Mouse (Mus musculus) hindbrain, embryonic 11.5 days (tissue): Measurements from ENCODE around the gene Klhl15. TPM values are rescaled to one million over a fixed set of nuclear protein-coding genes. Genes with fewer than 3 reads are reported as not detected.
"Not testable (repeated sequence)": the region's sequence is repeated elsewhere in the genome, so short reads cannot be mapped to it uniquely, and the experiment has no call there.

Experiments used
- ATAC-seq: fragments of 200-750 bp; cut with Nextera tagmentation; 2 replicates; pipeline ENCODE4 v1.8.0; 2017; ENCODE audit warnings: mild to moderate bottlenecking, moderate TSS enrichment, moderate library complexity; ENCODE audit not compliant: low FRiP score
- DNase-seq: peaks from one replicate; pipeline ENCODE4 v3.0.0-alpha.2; 2015; ENCODE audit warnings: low spot score
- H3K27ac ChIP-seq: fragments of 300-500 bp; sonication (generic); 2 replicates; pipeline ENCODE4 v1.5.1; 2014; ENCODE audit warnings: mild to moderate bottlenecking, low read depth, low read length
- H3K27me3 ChIP-seq: fragments of 300-500 bp; sonication (generic); 2 replicates; pipeline ENCODE4 v1.6.1; 2014; ENCODE audit warnings: mild to moderate bottlenecking, low read length, moderate library complexity, mixed read lengths; ENCODE audit not compliant: control insufficient read depth, insufficient read depth
- H3K36me3 ChIP-seq: fragments of 300-500 bp; sonication (generic); 2 replicates; pipeline ENCODE4 v1.6.1; 2014; ENCODE audit warnings: mild to moderate bottlenecking, low read length, moderate library complexity, mixed read lengths; ENCODE audit not compliant: control insufficient read depth, insufficient read depth
- H3K4me1 ChIP-seq: fragments of 300-500 bp; sonication (generic); replicated peaks from 2 replicates; pipeline ENCODE4 v1.6.1; 2014; ENCODE audit warnings: low read length, mixed read lengths; ENCODE audit not compliant: control insufficient read depth, insufficient read depth
- H3K4me2 ChIP-seq: fragments of 300-500 bp; sonication (generic); replicated peaks from 2 replicates; pipeline ENCODE4 v1.6.1; 2014; ENCODE audit warnings: mild to moderate bottlenecking, low read depth, low read length
- H3K4me3 ChIP-seq: fragments of 300-500 bp; sonication (generic); 2 replicates; pipeline ENCODE4 v1.5.1; 2014; ENCODE audit warnings: low read depth, low read length
- H3K9ac ChIP-seq: fragments of 300-500 bp; sonication (generic); 2 replicates; pipeline ENCODE4 v1.6.1; 2014; ENCODE audit warnings: low read depth, low read length
- H3K9me3 ChIP-seq: fragments of 300-500 bp; sonication (generic); 2 replicates; pipeline ENCODE4 v1.6.1; 2016; ENCODE audit warnings: low read length; ENCODE audit not compliant: control insufficient read depth
- WGBS: fragments of 180-500 bp; shearing (Covaris S2); extraction: QIAGEN DNeasy Blood & Tissue Kit; methylation state at CpG from one replicate; pipeline ENCODE4 v1.1.7; 2014; 5-methylcytosine and 5-hydroxymethylcytosine counted together
- polyA plus RNA-seq: library from polyadenylated mRNA; unstranded; fragments of >200 nt; fragmentation: Nextera tagmentation; extraction: Ambion mirVana; gene quantifications from 2 replicates; pipeline ENCODE4 v1.2.1, GENCODE M21; 2014

Klhl15 gene
- polyA plus RNA-seq = 12.1 and 12.2 TPM in 2 replicates

DNA sequence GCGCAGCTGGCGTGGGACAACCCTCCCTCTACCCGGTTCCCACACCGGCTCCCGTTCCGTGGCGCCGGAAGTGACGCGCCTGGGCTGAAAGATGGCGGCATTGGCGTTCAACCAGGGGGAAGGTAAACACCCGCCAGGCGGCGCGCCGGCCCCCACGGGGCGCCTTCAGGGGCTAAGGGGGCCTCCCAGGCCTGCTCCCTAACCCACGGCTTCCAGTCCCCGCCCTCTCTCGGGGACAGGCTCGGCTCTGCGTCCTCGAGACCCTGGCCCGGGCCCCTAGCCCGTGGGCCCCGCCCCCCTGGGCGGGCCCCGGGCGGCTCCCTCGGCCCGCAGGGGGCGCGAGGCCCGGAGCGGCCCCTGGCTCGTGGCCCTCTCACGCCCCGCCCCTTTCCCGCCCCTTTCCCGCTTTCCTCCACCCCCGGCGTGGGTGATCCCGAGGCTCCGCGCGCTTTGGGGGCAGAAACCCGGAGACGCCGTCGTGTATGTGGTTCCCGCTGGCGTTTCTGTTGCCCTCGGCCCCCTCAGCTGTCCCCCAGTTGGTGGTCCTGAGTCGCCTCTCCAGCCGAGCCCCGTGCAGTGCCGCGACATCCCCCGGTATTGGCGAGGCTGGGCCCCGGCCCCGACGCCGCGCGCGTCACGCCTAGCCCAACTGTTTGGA lies at the start of gene Klhl15:
TSS of gene Klhl15 (plus strand) at position 68 of the 658 bp plus-strand sequence.
- ATAC-seq = peak; percentile 95
- DNase-seq = peak; percentile 84
- WGBS = 7% methylated on average over 39 of the region's 70 CpGs
- Histone ChIP-seq H3K4me1 (no peaks in the 10 kb centered on the region), H3K9ac (peak within 1 kb of the TSS; percentile 68), H3K36me3 (no peaks in the 10 kb centered on the region), H3K4me2 (peak within 1 kb of the TSS; percentile 45), H3K27ac (peak within 1 kb of the TSS; percentile 82), H3K4me3 (peak within 1 kb of the TSS; percentile 64), H3K27me3 (peaks cover 46% of the 10 kb centered on the region), H3K9me3 (no peaks in the 10 kb centered on the region)

DNA sequence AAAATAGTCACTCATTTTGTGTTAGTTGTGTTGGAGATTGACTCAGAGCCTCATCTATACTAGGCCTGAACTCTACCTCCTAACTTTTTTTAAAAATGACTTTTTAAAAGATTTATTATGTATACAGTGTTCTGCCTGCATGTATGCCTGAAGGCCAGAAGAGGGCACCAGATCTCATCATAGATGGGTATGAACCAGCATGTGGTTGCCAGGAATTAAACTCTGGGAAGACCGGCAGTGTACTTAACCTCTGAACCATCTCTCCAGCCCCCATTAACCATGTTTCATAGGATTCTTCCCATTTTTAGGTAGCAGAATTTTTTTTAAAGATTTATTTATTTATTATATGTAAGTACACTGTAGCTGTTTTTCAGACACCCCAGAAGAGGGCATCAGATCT lies 49.2 kb upstream of the Klhl15 start:
- Histone ChIP-seq H3K4me3 (no peak overlapping the region), H3K4me1 (no peaks in the 10 kb centered on the region), H3K4me2 (no peak overlapping the region), H3K9me3 (no peaks in the 10 kb centered on the region), H3K27ac (no peak overlapping the region), H3K9ac (no peak overlapping the region), H3K27me3 (peaks cover 7% of the 10 kb centered on the region; the same call in 1 of the 2 replicates), H3K36me3 (no peaks in the 10 kb centered on the region)
- ATAC-seq = no peak
- DNase-seq = no peak
- 74% methylated on average over 1 of the region's 1 CpGs for WGBS

DNA sequence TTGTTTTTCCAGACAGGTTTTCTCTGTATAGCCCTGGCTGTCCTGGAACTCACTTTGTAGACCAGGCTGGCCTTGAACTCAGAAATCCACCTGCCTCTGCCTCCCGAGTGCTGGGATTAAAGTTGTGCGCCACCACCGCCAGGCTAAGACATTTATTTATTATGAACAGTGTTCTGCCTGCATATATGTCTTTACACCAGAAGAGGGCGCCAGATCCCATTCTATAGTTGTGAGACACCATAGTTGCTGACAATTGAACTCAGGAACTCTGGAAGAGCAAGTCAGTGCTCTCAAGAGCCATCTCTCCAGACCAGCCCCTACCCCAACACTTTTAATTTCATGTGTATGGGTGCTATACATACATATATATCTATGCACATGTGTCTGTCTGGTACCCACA lies 40.5 kb upstream of the Klhl15 start:
- H3K36me3 ChIP-seq, H3K9me3 ChIP-seq, ATAC-seq, H3K4me2 ChIP-seq, H3K27me3 ChIP-seq, H3K4me3 ChIP-seq, H3K9ac ChIP-seq, H3K27ac ChIP-seq, H3K4me1 ChIP-seq: not testable (repeated sequence)
- DNase-seq = peak; percentile 41
- 75% methylated on average over 4 of the region's 4 CpGs for WGBS

DNA sequence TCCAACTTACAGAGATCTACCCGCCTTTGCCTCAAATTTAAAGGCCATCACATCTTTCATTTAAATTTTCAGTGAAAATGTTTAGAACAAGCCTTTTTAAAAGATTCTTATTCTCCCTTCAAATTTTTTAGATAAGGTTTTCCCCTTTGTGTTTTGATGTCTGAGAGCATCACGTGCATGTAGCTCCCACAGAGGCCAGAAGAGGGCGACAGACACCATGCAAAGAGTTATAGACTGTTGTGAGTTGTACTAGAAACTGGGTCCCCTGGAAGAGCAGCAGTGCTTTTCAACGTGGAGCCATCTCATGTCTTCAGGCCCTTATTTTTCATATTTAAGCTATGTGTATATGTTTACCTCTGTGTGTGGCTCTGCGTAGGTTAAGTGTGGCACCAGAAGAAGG lies 36.6 kb upstream of the Klhl15 start:
- H3K4me3 ChIP-seq = no peak overlapping the region
- WGBS = 83% methylated on average over 5 of the region's 5 CpGs
- H3K36me3 ChIP-seq = peaks cover 14% of the 10 kb centered on the region; the same call in 1 of the 2 replicates
- DNase-seq (peak; percentile 41), ATAC-seq (no peak)
- no peaks in the 10 kb centered on the region for H3K4me1 ChIP-seq
- H3K4me2 ChIP-seq = no peak overlapping the region
- H3K9me3 ChIP-seq = no peaks in the 10 kb centered on the region
- no peaks in the 10 kb centered on the region for H3K27me3 ChIP-seq
- no peak overlapping the region for H3K27ac ChIP-seq
- no peak overlapping the region for H3K9ac ChIP-seq

DNA sequence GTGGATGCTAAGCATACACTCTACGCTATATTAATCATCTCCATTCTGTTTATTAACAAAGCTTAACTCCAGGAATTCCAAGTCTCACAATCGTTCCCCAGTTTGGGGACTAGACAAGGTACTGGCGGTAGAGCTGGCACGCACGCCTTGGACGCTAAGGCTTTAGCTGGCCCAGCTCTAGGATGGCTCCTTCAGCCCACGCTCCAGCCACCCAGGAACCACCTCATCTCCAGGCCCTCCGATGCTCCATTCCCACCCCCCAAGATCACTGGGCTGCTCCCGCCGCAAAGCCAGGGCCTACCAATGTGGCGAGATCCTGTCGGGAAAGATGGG lies 22.2 kb upstream of the Klhl15 start:
- peak; percentile 76; the same call in 1 of the 2 replicates for ATAC-seq
- Histone ChIP-seq H3K27ac (peak overlapping the region; percentile 36; the same call in 1 of the 2 replicates), H3K9ac (peak overlapping the region; percentile 69), H3K4me3 (peak overlapping the region; percentile 74), H3K4me2 (peak overlapping the region; percentile 49), H3K27me3 (no peaks in the 10 kb centered on the region), H3K36me3 (no peaks in the 10 kb centered on the region), H3K4me1 (no peaks in the 10 kb centered on the region), H3K9me3 (no peaks in the 10 kb centered on the region)
- no peak for DNase-seq
- WGBS = 0% methylated on average over 12 of the region's 12 CpGs

DNA sequence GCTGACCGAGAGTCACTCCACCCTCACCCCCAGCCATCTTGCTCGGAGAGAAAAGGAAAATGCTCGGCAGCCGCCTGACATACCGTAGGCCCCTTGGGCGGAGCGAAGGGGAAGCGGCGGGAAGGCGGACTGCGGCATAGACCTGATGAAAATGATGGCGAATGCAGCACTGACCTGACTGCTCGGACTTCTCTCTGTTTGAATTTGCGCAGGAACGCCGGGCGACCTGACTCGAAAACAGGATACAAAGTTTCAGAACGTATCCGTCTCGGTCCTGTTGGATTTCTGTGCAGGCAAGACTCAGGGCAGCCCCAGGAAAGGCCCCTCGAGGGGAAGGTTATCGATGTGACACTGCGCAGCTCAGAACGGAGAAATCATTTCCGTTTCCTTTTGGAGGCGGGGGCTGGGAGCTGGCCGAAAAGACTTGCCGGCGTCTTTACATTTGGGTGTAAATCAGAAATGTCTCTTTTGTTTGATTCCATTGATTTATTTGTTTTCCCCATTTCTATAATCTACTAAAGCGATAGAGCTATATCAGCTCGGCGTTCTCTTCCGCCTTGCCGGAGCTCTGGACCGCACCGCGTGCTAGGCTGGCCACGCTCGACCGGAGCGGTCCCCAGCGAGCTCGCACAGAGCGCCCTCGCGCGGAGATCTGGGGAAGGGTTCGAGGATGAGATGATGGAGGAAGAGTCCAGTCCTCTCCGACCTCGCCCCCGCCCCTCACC lies 21.6 kb upstream of the Klhl15 start, which contains the start of gene Eif2s3x:
TSS of gene Eif2s3x (minus strand) at position 266 of the 725 bp plus-strand sequence.
- no peaks in the 10 kb centered on the region for H3K36me3 ChIP-seq
- under 1% methylated on average over 48 of the region's 52 CpGs for WGBS
- ATAC-seq = peak; percentile 97

DNA sequence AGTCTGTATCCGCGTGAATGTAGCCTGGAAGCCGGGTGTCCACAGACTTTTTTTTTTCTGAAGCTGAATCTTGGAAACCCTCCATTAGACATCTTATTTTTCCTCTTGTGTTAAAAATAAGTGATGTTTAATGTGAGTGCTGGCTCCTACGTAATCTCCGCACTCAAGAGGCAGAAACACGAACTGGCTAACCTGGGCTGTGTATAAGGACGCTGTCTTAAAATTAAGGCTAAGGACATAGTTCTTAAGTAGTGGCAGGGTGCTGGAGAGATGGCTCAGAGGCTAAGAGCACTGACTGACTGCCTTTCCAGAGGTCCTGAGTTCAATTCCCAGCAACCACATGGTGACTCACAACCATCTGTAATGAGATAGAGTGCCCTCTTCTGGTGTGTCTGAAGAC lies 21.0 kb upstream of the Klhl15 start:
- DNase-seq (no peak), ATAC-seq (peak; percentile 23; the same call in 1 of the 2 replicates)
- H3K9me3 ChIP-seq = no peaks in the 10 kb centered on the region
- H3K36me3 ChIP-seq = no peaks in the 10 kb centered on the region
- peak overlapping the region; percentile 74 for H3K4me3 ChIP-seq
- no peaks in the 10 kb centered on the region for H3K27me3 ChIP-seq
- H3K9ac ChIP-seq = no peak overlapping the region
- H3K4me2 ChIP-seq = no peak overlapping the region
- no peak overlapping the region for H3K27ac ChIP-seq
- WGBS = 18% methylated on average over 7 of the region's 7 CpGs
- no peaks in the 10 kb centered on the region for H3K4me1 ChIP-seq

More for the DNA sequence above, 21.6 kb upstream of the Klhl15 start, which contains the start of gene Eif2s3x:
- H3K27ac ChIP-seq = peak within 1 kb of the TSS; percentile 36; the same call in 1 of the 2 replicates
- no peaks in the 10 kb centered on the region for H3K4me1 ChIP-seq
- H3K4me2 ChIP-seq = peak within 1 kb of the TSS; percentile 49
- no peaks in the 10 kb centered on the region for H3K9me3 ChIP-seq
- H3K9ac ChIP-seq = peak within 1 kb of the TSS; percentile 69
- peak; percentile 90 for DNase-seq
- H3K4me3 ChIP-seq = peak within 1 kb of the TSS; percentile 74
- no peaks in the 10 kb centered on the region for H3K27me3 ChIP-seq

GRCm38 (mm10) chrX:94233432-94233831 lies 967 bp upstream of the Klhl15 start:
- DNase-seq = no peak
- H3K4me2 ChIP-seq = no peak overlapping the region

More at GRCm38 (mm10) chrX:94233432-94233831, 967 bp upstream of the Klhl15 start:
- Histone ChIP-seq H3K9me3 (no peaks in the 10 kb centered on the region), H3K27ac (no peak overlapping the region), H3K27me3 (peaks cover 39% of the 10 kb centered on the region), H3K4me1 (no peaks in the 10 kb centered on the region), H3K4me3 (no peak overlapping the region; the same call in 1 of the 2 replicates), H3K36me3 (no peaks in the 10 kb centered on the region), H3K9ac (no peak overlapping the region)
- 43% methylated on average over 5 of the region's 5 CpGs for WGBS
- ATAC-seq = no peak
